Mouse (Mus musculus): ENCODE measurements around the gene Stard7. TPM values are rescaled to one million over a fixed set of nuclear protein-coding genes. Genes with fewer than 3 reads are reported as not detected.

Gene Stard7
- total and polyA plus RNA-seq, 2 experiments from 2014 or later, result 110 to 178 TPM

GRCm38 (mm10) chr2:127338833-127339232 is 68.8 kb downstream of the Stard7 start:
- no peak for TF ChIP-seq CTCF (IDR thresholded peaks at IDR 0.05; ENCODE audit: low read depth)
- Histone ChIP-seq H3K4me1 (ENCODE audit: insufficient read depth) (no peaks in the 10 kb centered on the region), H3K4me2 (ENCODE audit: low read depth) (no peak overlapping the region), H3K9ac (no peak overlapping the region), H3K4me3 (ENCODE audit: low read depth, low read length) (no peak overlapping the region), H3K36me3 (ENCODE audit: insufficient read depth) (no peaks in the 10 kb centered on the region), H3K27ac (ENCODE audit: low read depth, low read length) (no peak overlapping the region), H3K9me3 (ENCODE audit: low read length) (no peaks in the 10 kb centered on the region), H3K27me3 (ENCODE audit: insufficient read depth, low read length) (peaks cover 15% of the 10 kb centered on the region)
- ATAC-seq (no peak), DNase-seq (no peak)
- WGBS, result 68% methylated on average over 4 of the region's 4 CpGs

DNA sequence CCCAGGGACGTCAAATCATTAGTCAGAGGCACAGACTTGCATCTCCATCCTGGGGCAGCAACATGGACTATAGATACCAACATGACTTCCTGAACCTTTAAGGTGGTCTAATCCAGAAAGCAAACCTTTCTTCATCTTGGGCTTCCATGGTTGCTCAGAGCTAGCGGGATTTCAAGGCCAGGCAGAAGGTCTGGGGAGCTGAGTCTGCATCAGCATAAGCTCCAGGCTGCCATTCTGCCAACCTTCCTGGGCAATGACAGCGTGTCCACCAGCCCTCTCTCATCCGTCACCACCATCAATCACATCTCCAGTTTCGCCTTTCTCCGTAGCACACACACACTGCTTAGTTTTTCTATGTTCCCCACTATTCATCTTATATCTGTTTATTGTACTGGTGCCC is 69.2 kb downstream of the Stard7 start:
- no peak for TF ChIP-seq CTCF (IDR thresholded peaks at IDR 0.05; ENCODE audit: low read depth)
- Histone ChIP-seq H3K4me2 (ENCODE audit: low read depth) (no peak overlapping the region), H3K4me3 (ENCODE audit: low read depth, low read length) (no peak overlapping the region), H3K9ac (no peak overlapping the region), H3K27ac (ENCODE audit: low read depth, low read length) (no peak overlapping the region), H3K36me3 (ENCODE audit: insufficient read depth) (no peaks in the 10 kb centered on the region), H3K27me3 (ENCODE audit: insufficient read depth, low read length) (peaks cover 15% of the 10 kb centered on the region), H3K9me3 (ENCODE audit: low read length) (no peaks in the 10 kb centered on the region), H3K4me1 (ENCODE audit: insufficient read depth) (no peaks in the 10 kb centered on the region)
- 81% methylated on average over 6 of the region's 6 CpGs for WGBS
- ATAC-seq (no peak), DNase-seq (no peak)

DNA sequence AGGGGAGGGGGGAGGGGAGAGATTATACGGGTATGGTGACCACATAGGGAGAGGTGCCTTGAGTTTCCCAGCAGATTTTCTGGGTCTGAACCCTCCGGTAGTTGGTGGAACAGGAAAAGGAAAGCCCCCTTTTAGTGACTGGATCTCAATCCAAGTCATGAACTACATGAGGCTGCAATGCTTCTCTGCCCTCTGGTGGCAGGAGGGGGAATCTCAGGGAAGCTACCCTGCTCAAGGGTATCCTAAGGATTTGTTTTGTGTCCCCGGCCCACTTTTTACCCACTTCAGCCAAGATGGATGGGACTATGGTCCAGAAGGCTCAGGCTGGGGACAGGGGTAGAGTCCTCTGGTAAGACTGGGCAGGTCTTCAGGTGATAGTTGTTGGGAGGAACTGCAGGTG is 71.1 kb downstream of the Stard7 start:
- no peak overlapping the region for H3K4me2 ChIP-seq (ENCODE audit: low read depth)
- H3K4me3 ChIP-seq (ENCODE audit: low read depth, low read length), result no peak overlapping the region
- TF ChIP-seq CTCF (IDR thresholded peaks at IDR 0.05; ENCODE audit: low read depth), result peak; percentile 80
- WGBS, result 16% methylated on average over 3 of the region's 3 CpGs
- H3K36me3 ChIP-seq (ENCODE audit: insufficient read depth), result no peaks in the 10 kb centered on the region
- peaks cover 15% of the 10 kb centered on the region for H3K27me3 ChIP-seq (ENCODE audit: insufficient read depth, low read length)
- ATAC-seq (no peak), DNase-seq (peak; percentile 21)
- H3K9ac ChIP-seq, result no peak overlapping the region
- H3K27ac ChIP-seq (ENCODE audit: low read depth, low read length), result no peak overlapping the region
- no peaks in the 10 kb centered on the region for H3K9me3 ChIP-seq (ENCODE audit: low read length)
- H3K4me1 ChIP-seq (ENCODE audit: insufficient read depth), result no peaks in the 10 kb centered on the region

- no peaks in the 10 kb centered on the region for H3K36me3 ChIP-seq (ENCODE audit: insufficient read depth)
- no peak overlapping the region for H3K4me3 ChIP-seq (ENCODE audit: low read depth, low read length)
- H3K27me3 ChIP-seq (ENCODE audit: insufficient read depth, low read length), result no peaks in the 10 kb centered on the region
- no peaks in the 10 kb centered on the region for H3K9me3 ChIP-seq (ENCODE audit: low read length)
- no peaks in the 10 kb centered on the region for H3K4me1 ChIP-seq (ENCODE audit: insufficient read depth)
- ATAC-seq, result no peak
- peak; percentile 35 for TF ChIP-seq CTCF (IDR thresholded peaks at IDR 0.05; ENCODE audit: low read depth)
- no peak overlapping the region for H3K9ac ChIP-seq
- no peak overlapping the region for H3K4me2 ChIP-seq (ENCODE audit: low read depth)
- no peak for DNase-seq
- 74% methylated on average over 1 of the region's 1 CpGs for WGBS
- no peak overlapping the region for H3K27ac ChIP-seq (ENCODE audit: low read depth, low read length)
These were observed 76.3 kb downstream of the Stard7 start for GRCm38 (mm10) chr2:127346334-127346733.

- DNase-seq (no peak), ATAC-seq (no peak)
- Histone ChIP-seq H3K9me3 (ENCODE audit: low read length) (no peaks in the 10 kb centered on the region), H3K4me2 (ENCODE audit: low read depth) (no peak overlapping the region), H3K9ac (no peak overlapping the region), H3K4me3 (ENCODE audit: low read depth, low read length) (no peak overlapping the region), H3K4me1 (ENCODE audit: insufficient read depth) (no peaks in the 10 kb centered on the region), H3K27ac (ENCODE audit: low read depth, low read length) (no peak overlapping the region), H3K27me3 (ENCODE audit: insufficient read depth, low read length) (no peaks in the 10 kb centered on the region), H3K36me3 (ENCODE audit: insufficient read depth) (no peaks in the 10 kb centered on the region)
- 82% methylated on average over 13 of the region's 13 CpGs for WGBS
- no peak for TF ChIP-seq CTCF (IDR thresholded peaks at IDR 0.05; ENCODE audit: low read depth)
These were observed 77.3 kb downstream of the Stard7 start for GRCm38 (mm10) chr2:127347147-127347985.

Other genes starting within 250 kb of the Stard7 start
- 13.8 and 20.7 TPM in 2 replicates for gene Blvra, start 199.6 kb upstream of the Stard7 start, total RNA-seq (2014; rRNA removed)
- 29.4 and 32.6 TPM in 2 replicates for gene Blvra, start 199.6 kb upstream of the Stard7 start, polyA plus RNA-seq (2015; fragmentation: Nextera tagmentation; extraction: Ambion mirVana)
- 8.0 and 10.9 TPM in 2 replicates for gene Ncaph, start 136.3 kb upstream of the Stard7 start, total RNA-seq (2014; rRNA removed)
- 10.8 and 11.0 TPM in 2 replicates for gene Ncaph, start 136.3 kb upstream of the Stard7 start, polyA plus RNA-seq (2015; fragmentation: Nextera tagmentation; extraction: Ambion mirVana)
- gene Itpripl1, start 126.8 kb upstream of the Stard7 start, total RNA-seq (2014; rRNA removed), result 11.0 and 16.9 TPM in 2 replicates
- 15.5 and 16.0 TPM in 2 replicates for gene Itpripl1, start 126.8 kb upstream of the Stard7 start, polyA plus RNA-seq (2015; fragmentation: Nextera tagmentation; extraction: Ambion mirVana)
- 0.48 and 0.62 TPM in 2 replicates for gene 1810024B03Rik, start 61.9 kb upstream of the Stard7 start, total RNA-seq (2014; rRNA removed)
- 0.96 and 1.7 TPM in 2 replicates for gene 1810024B03Rik, start 61.9 kb upstream of the Stard7 start, polyA plus RNA-seq (2015; fragmentation: Nextera tagmentation; extraction: Ambion mirVana)
- 88.8 and 111 TPM in 2 replicates for gene Snrnp200, start 61.8 kb upstream of the Stard7 start, total RNA-seq (2014; rRNA removed)
- 27.8 and 32.6 TPM in 2 replicates for gene Snrnp200, start 61.8 kb upstream of the Stard7 start, polyA plus RNA-seq (2015; fragmentation: Nextera tagmentation; extraction: Ambion mirVana)
- gene Ciao1, start 22.4 kb upstream of the Stard7 start, total RNA-seq (2014; rRNA removed), result 32.8 and 50.3 TPM in 2 replicates
- gene Ciao1, start 22.4 kb upstream of the Stard7 start, polyA plus RNA-seq (2015; fragmentation: Nextera tagmentation; extraction: Ambion mirVana), result 27.8 and 33.1 TPM in 2 replicates
- 85.2 and 94.4 TPM in 2 replicates for gene Tmem127, start 22.3 kb upstream of the Stard7 start, total RNA-seq (2014; rRNA removed)
- gene Tmem127, start 22.3 kb upstream of the Stard7 start, polyA plus RNA-seq (2015; fragmentation: Nextera tagmentation; extraction: Ambion mirVana), result 61.6 and 74.6 TPM in 2 replicates
- gene Dusp2, start 65.9 kb downstream of the Stard7 start, total RNA-seq (2014; rRNA removed), result 10.0 and 13.9 TPM in 2 replicates
- 19.1 and 20.2 TPM in 2 replicates for gene Dusp2, start 65.9 kb downstream of the Stard7 start, polyA plus RNA-seq (2015; fragmentation: Nextera tagmentation; extraction: Ambion mirVana)
- gene Astl, start 68.4 kb downstream of the Stard7 start, total RNA-seq (2014; rRNA removed), result not detected in 2 replicates
- not detected in 2 replicates for gene Astl, start 68.4 kb downstream of the Stard7 start, polyA plus RNA-seq (2015; fragmentation: Nextera tagmentation; extraction: Ambion mirVana)
- gene Adra2b, start 93.0 kb downstream of the Stard7 start, total RNA-seq (2014; rRNA removed), result 0.46 and 0.67 TPM in 2 replicates
- gene Adra2b, start 93.0 kb downstream of the Stard7 start, polyA plus RNA-seq (2015; fragmentation: Nextera tagmentation; extraction: Ambion mirVana), result 0.38 and 0.80 TPM in 2 replicates
- gene Gpat2, start 155.0 kb downstream of the Stard7 start, total RNA-seq (2014; rRNA removed), result 0.38 TPM in 1 of 2 replicates, not detected in the other
- 0.06 and 0.11 TPM in 2 replicates for gene Gpat2, start 155.0 kb downstream of the Stard7 start, polyA plus RNA-seq (2015; fragmentation: Nextera tagmentation; extraction: Ambion mirVana)
- 26.3 and 28.8 TPM in 2 replicates for gene Fahd2a, start 174.3 kb downstream of the Stard7 start, total RNA-seq (2014; rRNA removed)
- 27.1 and 27.4 TPM in 2 replicates for gene Fahd2a, start 174.3 kb downstream of the Stard7 start, polyA plus RNA-seq (2015; fragmentation: Nextera tagmentation; extraction: Ambion mirVana)